Mouse (Mus musculus): ENCODE measurements around the gene Myt1l.

The Myt1l gene

GRCm38 (mm10) chr12:29958637-29959036 lies 430.5 kb downstream of the Myt1l start:
- DNase-seq (ENCODE audit: low read depth, low spot score) = no peak

GRCm38 (mm10) chr12:29961041-29961440 lies 432.9 kb downstream of the Myt1l start:
- no peak for DNase-seq (ENCODE audit: low read depth, low spot score)

GRCm38 (mm10) chr12:29965016-29965415 lies 436.8 kb downstream of the Myt1l start:
- no peak for DNase-seq (ENCODE audit: low read depth, low spot score)

- DNase-seq (ENCODE audit: low read depth, low spot score) = no peak
Observed at GRCm38 (mm10) chr12:29971795-29972464, 443.7 kb downstream of the Myt1l start.

GRCm38 (mm10) chr12:29972533-29972932 lies 444.3 kb downstream of the Myt1l start:
- no peak for DNase-seq (ENCODE audit: low read depth, low spot score)

All from forelimb bud, embryonic 11.5 days (tissue).